Mouse (Mus musculus): ENCODE results near the gene Col17a1. TPM values are rescaled to one million over a fixed set of nuclear protein-coding genes. Genes with fewer than 3 reads are reported as not detected.

Col17a1 gene
- polyA plus RNA-seq, 1 experiment from 2014 or later: 0.93 TPM

Other genes with a start within 250 kb of the Col17a1 start
- gene Sh3pxd2a, start 227.7 kb downstream of the Col17a1 start, polyA plus RNA-seq (2015; fragmentation: Nextera tagmentation; extraction: Ambion mirVana): 4.5 and 6.3 TPM in 2 replicates
- 37.3 and 38.5 TPM in 2 replicates for gene Stn1, start 154.6 kb downstream of the Col17a1 start, polyA plus RNA-seq (2015; fragmentation: Nextera tagmentation; extraction: Ambion mirVana)
- gene Slk, start 112.4 kb downstream of the Col17a1 start, polyA plus RNA-seq (2015; fragmentation: Nextera tagmentation; extraction: Ambion mirVana): 12.5 and 13.0 TPM in 2 replicates
- gene Sfr1, start 39.6 kb upstream of the Col17a1 start, polyA plus RNA-seq (2015; fragmentation: Nextera tagmentation; extraction: Ambion mirVana): 153 and 227 TPM in 2 replicates
- 115 and 121 TPM in 2 replicates for gene Gsto1, start 162.9 kb upstream of the Col17a1 start, polyA plus RNA-seq (2015; fragmentation: Nextera tagmentation; extraction: Ambion mirVana)
- gene Gsto2, start 173.4 kb upstream of the Col17a1 start, polyA plus RNA-seq (2015; fragmentation: Nextera tagmentation; extraction: Ambion mirVana): 0.77 and 1.1 TPM in 2 replicates
- gene Cfap43, start 227.2 kb upstream of the Col17a1 start, polyA plus RNA-seq (2015; fragmentation: Nextera tagmentation; extraction: Ambion mirVana): 0.38 and 0.42 TPM in 2 replicates
- gene Itprip, start 227.2 kb upstream of the Col17a1 start, polyA plus RNA-seq (2015; fragmentation: Nextera tagmentation; extraction: Ambion mirVana): 18.4 and 23.3 TPM in 2 replicates
- gene Cfap58, start 245.6 kb upstream of the Col17a1 start, polyA plus RNA-seq (2015; fragmentation: Nextera tagmentation; extraction: Ambion mirVana): 0.09 and 0.25 TPM in 2 replicates